Mouse (Mus musculus): ENCODE results near the gene Tgfbr2. TPM values are rescaled to one million over a fixed set of nuclear protein-coding genes. Genes with fewer than 3 reads are reported as not detected.

Tgfbr2 gene
- polyA plus RNA-seq, 1 experiment = 48.4 TPM

- TF ChIP-seq MYOG (IDR thresholded peaks at IDR 0.05; ENCODE audit: control insufficient read depth in 1 of 3, insufficient read depth in 1 of 3, insufficient read length in 2 of 3, low read depth in 2 of 3) (no peak), MAX (IDR thresholded peaks at IDR 0.05; ENCODE audit: low read depth) (no peak), CEBPB (IDR thresholded peaks at IDR 0.05; ENCODE audit: insufficient read depth, poor library complexity, severe bottlenecking) (no peak), E2F4 (IDR thresholded peaks at IDR 0.05; ENCODE audit: insufficient read depth) (no peak), TCF3 (IDR thresholded peaks at IDR 0.05; ENCODE audit: insufficient read length, low read depth) (no peak), SRF (IDR thresholded peaks at IDR 0.05; ENCODE audit: control insufficient read depth, insufficient read length, low read depth) (no peak), USF1 (IDR thresholded peaks at IDR 0.05; ENCODE audit: low read depth) (no peak), POLR2AphosphoS2 (IDR thresholded peaks at IDR 0.05; ENCODE audit: insufficient read length, low read depth) (no peak), POLR2A (IDR thresholded peaks at IDR 0.05; ENCODE audit: insufficient read length, low read depth) (no peak), MYOD1 (IDR thresholded peaks at IDR 0.05; ENCODE audit: control insufficient read depth in 1 of 3, insufficient read length in 2 of 3, low read depth in 2 of 3) (no peak), TCF12 (IDR thresholded peaks at IDR 0.05; ENCODE audit: insufficient read depth, poor library complexity, severe bottlenecking) (no peak), REST (IDR thresholded peaks at IDR 0.05; ENCODE audit: insufficient read depth, insufficient read length) (no peak)
- no peaks in the 10 kb centered on the region for H3K79me2 ChIP-seq (ENCODE audit: control insufficient read depth, insufficient read depth)
- H3K4me2 ChIP-seq (ENCODE audit: low read depth) = no peak overlapping the region
- no peak overlapping the region for H3ac ChIP-seq (ENCODE audit: control insufficient read depth, insufficient read length)
- no peak overlapping the region for H3K4me3 ChIP-seq
- H3K36me3 ChIP-seq (ENCODE audit: control insufficient read depth, insufficient read depth) = no peaks in the 10 kb centered on the region
- H3K27me3 ChIP-seq (ENCODE audit: control insufficient read depth, insufficient read depth, insufficient read length) = no peaks in the 10 kb centered on the region
Observed at GRCm38 (mm10) chr9:116203675-116204074, 28.5 kb upstream of the Tgfbr2 start.

- no peaks in the 10 kb centered on the region for H3K79me2 ChIP-seq (ENCODE audit: control insufficient read depth, insufficient read depth)
- no peaks in the 10 kb centered on the region for H3K27me3 ChIP-seq (ENCODE audit: control insufficient read depth, insufficient read depth, insufficient read length)
- H3K36me3 ChIP-seq (ENCODE audit: control insufficient read depth, insufficient read depth) = no peaks in the 10 kb centered on the region
- no peak overlapping the region for H3ac ChIP-seq (ENCODE audit: control insufficient read depth, insufficient read length)
- H3K4me3 ChIP-seq = no peak overlapping the region
- H3K4me2 ChIP-seq (ENCODE audit: low read depth) = no peak overlapping the region
- TF ChIP-seq TCF12 (IDR thresholded peaks at IDR 0.05; ENCODE audit: insufficient read depth, poor library complexity, severe bottlenecking) (no peak), MAX (IDR thresholded peaks at IDR 0.05; ENCODE audit: low read depth) (no peak), USF1 (IDR thresholded peaks at IDR 0.05; ENCODE audit: low read depth) (no peak), TCF3 (IDR thresholded peaks at IDR 0.05; ENCODE audit: insufficient read length, low read depth) (no peak), MYOG (IDR thresholded peaks at IDR 0.05; ENCODE audit: control insufficient read depth in 1 of 3, insufficient read depth in 1 of 3, insufficient read length in 2 of 3, low read depth in 2 of 3) (no peak), MYOD1 (IDR thresholded peaks at IDR 0.05; ENCODE audit: control insufficient read depth in 1 of 3, insufficient read length in 2 of 3, low read depth in 2 of 3) (no peak), REST (IDR thresholded peaks at IDR 0.05; ENCODE audit: insufficient read depth, insufficient read length) (no peak), POLR2AphosphoS2 (IDR thresholded peaks at IDR 0.05; ENCODE audit: insufficient read length, low read depth) (no peak), POLR2A (IDR thresholded peaks at IDR 0.05; ENCODE audit: insufficient read length, low read depth) (no peak), CEBPB (IDR thresholded peaks at IDR 0.05; ENCODE audit: insufficient read depth, poor library complexity, severe bottlenecking) (no peak), E2F4 (IDR thresholded peaks at IDR 0.05; ENCODE audit: insufficient read depth) (no peak), SRF (IDR thresholded peaks at IDR 0.05; ENCODE audit: control insufficient read depth, insufficient read length, low read depth) (no peak)
Observed at GRCm38 (mm10) chr9:116199127-116199526, 24.0 kb upstream of the Tgfbr2 start.

GRCm38 (mm10) chr9:116198488-116198887 lies 23.3 kb upstream of the Tgfbr2 start:
- Histone ChIP-seq H3ac (ENCODE audit: control insufficient read depth, insufficient read length) (no peak overlapping the region), H3K79me2 (ENCODE audit: control insufficient read depth, insufficient read depth) (no peaks in the 10 kb centered on the region), H3K4me3 (no peak overlapping the region), H3K36me3 (ENCODE audit: control insufficient read depth, insufficient read depth) (no peaks in the 10 kb centered on the region), H3K4me2 (ENCODE audit: low read depth) (no peak overlapping the region), H3K27me3 (ENCODE audit: control insufficient read depth, insufficient read depth, insufficient read length) (no peaks in the 10 kb centered on the region)
- no peak for TF ChIP-seq TCF12 (IDR thresholded peaks at IDR 0.05; ENCODE audit: insufficient read depth, poor library complexity, severe bottlenecking)

GRCm38 (mm10) chr9:116197491-116198170 lies 22.5 kb upstream of the Tgfbr2 start:
- Histone ChIP-seq H3K79me2 (ENCODE audit: control insufficient read depth, insufficient read depth) (no peaks in the 10 kb centered on the region), H3ac (ENCODE audit: control insufficient read depth, insufficient read length) (no peak overlapping the region), H3K36me3 (ENCODE audit: control insufficient read depth, insufficient read depth) (no peaks in the 10 kb centered on the region), H3K4me3 (no peak overlapping the region), H3K4me2 (ENCODE audit: low read depth) (no peak overlapping the region), H3K27me3 (ENCODE audit: control insufficient read depth, insufficient read depth, insufficient read length) (no peaks in the 10 kb centered on the region)
- no peak for TF ChIP-seq POLR2AphosphoS2 (IDR thresholded peaks at IDR 0.05; ENCODE audit: insufficient read length, low read depth)
- no peak for TF ChIP-seq CEBPB (IDR thresholded peaks at IDR 0.05; ENCODE audit: insufficient read depth, poor library complexity, severe bottlenecking)
- TF ChIP-seq USF1 (IDR thresholded peaks at IDR 0.05; ENCODE audit: low read depth) = no peak
- TF ChIP-seq SRF (IDR thresholded peaks at IDR 0.05; ENCODE audit: control insufficient read depth, insufficient read length, low read depth) = no peak
- no peak for TF ChIP-seq MYOD1 (IDR thresholded peaks at IDR 0.05; ENCODE audit: control insufficient read depth in 1 of 3, insufficient read length in 2 of 3, low read depth in 2 of 3)
- TF ChIP-seq TCF3 (IDR thresholded peaks at IDR 0.05; ENCODE audit: insufficient read length, low read depth) = no peak
- no peak for TF ChIP-seq TCF12 (IDR thresholded peaks at IDR 0.05; ENCODE audit: insufficient read depth, poor library complexity, severe bottlenecking)
- TF ChIP-seq MYOG (IDR thresholded peaks at IDR 0.05; ENCODE audit: control insufficient read depth in 1 of 3, insufficient read depth in 1 of 3, insufficient read length in 2 of 3, low read depth in 2 of 3) = no peak
- no peak for TF ChIP-seq POLR2A (IDR thresholded peaks at IDR 0.05; ENCODE audit: insufficient read length, low read depth)

- Histone ChIP-seq H3K27me3 (ENCODE audit: control insufficient read depth, insufficient read depth, insufficient read length) (no peaks in the 10 kb centered on the region), H3K36me3 (ENCODE audit: control insufficient read depth, insufficient read depth) (no peaks in the 10 kb centered on the region), H3K4me2 (ENCODE audit: low read depth) (no peak overlapping the region), H3K4me3 (no peak overlapping the region), H3ac (ENCODE audit: control insufficient read depth, insufficient read length) (no peak overlapping the region), H3K79me2 (ENCODE audit: control insufficient read depth, insufficient read depth) (no peaks in the 10 kb centered on the region)
- no peak for TF ChIP-seq TCF12 (IDR thresholded peaks at IDR 0.05; ENCODE audit: insufficient read depth, poor library complexity, severe bottlenecking)
- TF ChIP-seq MYOD1 (IDR thresholded peaks at IDR 0.05; ENCODE audit: control insufficient read depth in 1 of 3, insufficient read length in 2 of 3, low read depth in 2 of 3) = no peak
- no peak for TF ChIP-seq MAX (IDR thresholded peaks at IDR 0.05; ENCODE audit: low read depth)
- TF ChIP-seq CEBPB (IDR thresholded peaks at IDR 0.05; ENCODE audit: insufficient read depth, poor library complexity, severe bottlenecking) = no peak
- TF ChIP-seq USF1 (IDR thresholded peaks at IDR 0.05; ENCODE audit: low read depth) = no peak
- no peak for TF ChIP-seq MYOG (IDR thresholded peaks at IDR 0.05; ENCODE audit: control insufficient read depth in 1 of 3, insufficient read depth in 1 of 3, insufficient read length in 2 of 3, low read depth in 2 of 3)
- no peak for TF ChIP-seq POLR2AphosphoS2 (IDR thresholded peaks at IDR 0.05; ENCODE audit: insufficient read length, low read depth)
- TF ChIP-seq SRF (IDR thresholded peaks at IDR 0.05; ENCODE audit: control insufficient read depth, insufficient read length, low read depth) = no peak
- no peak for TF ChIP-seq POLR2A (IDR thresholded peaks at IDR 0.05; ENCODE audit: insufficient read length, low read depth)
- no peak for TF ChIP-seq TCF3 (IDR thresholded peaks at IDR 0.05; ENCODE audit: insufficient read length, low read depth)
- TF ChIP-seq REST (IDR thresholded peaks at IDR 0.05; ENCODE audit: insufficient read depth, insufficient read length) = no peak
- TF ChIP-seq E2F4 (IDR thresholded peaks at IDR 0.05; ENCODE audit: insufficient read depth) = no peak
Observed at GRCm38 (mm10) chr9:116193889-116194450, 18.8 kb upstream of the Tgfbr2 start.
